Mouse (Mus musculus): ENCODE measurements at regions not wholly inside any gene's neighbourhood (a gene's known extent, or its start where the extent isn't known, plus 50 kb on each side); places are given as distances from the start of the nearest gene placed in this dataset.

DNA sequence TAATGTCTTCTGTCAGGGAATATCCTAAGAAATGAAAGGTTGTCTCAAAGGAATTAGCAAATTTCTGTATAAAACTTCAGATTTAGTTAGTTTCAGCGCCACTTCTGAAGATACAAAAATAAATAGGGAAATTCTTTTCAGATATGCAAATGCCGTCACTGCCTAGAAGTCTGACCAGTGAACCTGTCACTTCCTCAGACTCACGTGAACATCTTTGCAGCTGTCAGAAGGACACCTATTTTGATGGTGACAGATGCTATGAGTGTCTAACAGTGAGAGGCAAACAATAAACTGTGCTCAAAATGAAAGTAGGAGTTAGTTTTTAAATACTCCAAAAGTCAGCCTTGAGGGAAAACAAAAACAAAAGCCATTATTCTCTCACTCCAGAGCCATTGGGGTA lies 57.5 kb upstream of the Igf1r start:
- WGBS = 88% methylated on average over 3 of the region's 3 CpGs
- TF ChIP-seq CTCF (IDR thresholded peaks at IDR 0.05; ENCODE audit: low read depth) = no peak
- no peak overlapping the region for H3K4me3 ChIP-seq (ENCODE audit: low read depth, low read length)
- no peak overlapping the region for H3K4me2 ChIP-seq (ENCODE audit: low read depth)
- H3K36me3 ChIP-seq (ENCODE audit: insufficient read depth) = no peaks in the 10 kb centered on the region
- no peaks in the 10 kb centered on the region for H3K27me3 ChIP-seq (ENCODE audit: insufficient read depth, low read length)
- ATAC-seq (no peak), DNase-seq (no peak)
- H3K9ac ChIP-seq = no peak overlapping the region
- H3K9me3 ChIP-seq (ENCODE audit: low read length) = no peaks in the 10 kb centered on the region
- H3K27ac ChIP-seq (ENCODE audit: low read depth, low read length) = no peak overlapping the region
- no peaks in the 10 kb centered on the region for H3K4me1 ChIP-seq (ENCODE audit: insufficient read depth)

DNA sequence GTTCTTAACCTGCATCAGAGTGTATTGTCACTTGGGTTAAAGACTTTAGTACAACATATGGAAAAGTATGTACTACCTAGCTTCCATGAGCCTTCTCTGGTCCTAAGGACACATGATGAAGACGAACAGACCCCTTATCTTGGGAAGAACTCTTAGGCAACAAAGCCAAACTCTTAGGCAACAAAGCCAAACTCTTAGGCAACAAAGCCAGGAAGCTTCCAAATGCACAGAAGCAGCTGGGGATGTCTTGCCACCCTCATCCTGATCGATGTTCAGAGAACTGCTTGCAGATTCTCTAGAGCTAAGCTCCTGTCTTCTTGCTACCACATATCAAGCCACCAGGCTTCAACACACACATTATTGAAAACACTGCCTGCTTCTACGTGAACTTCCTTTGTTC lies 59.7 kb upstream of the Igf1r start:
- Histone ChIP-seq H3K4me2 (ENCODE audit: low read depth) (no peak overlapping the region), H3K27me3 (ENCODE audit: insufficient read depth, low read length) (no peaks in the 10 kb centered on the region), H3K9ac (no peak overlapping the region), H3K27ac (ENCODE audit: low read depth, low read length) (no peak overlapping the region), H3K36me3 (ENCODE audit: insufficient read depth) (no peaks in the 10 kb centered on the region), H3K4me1 (ENCODE audit: insufficient read depth) (no peaks in the 10 kb centered on the region), H3K9me3 (ENCODE audit: low read length) (no peaks in the 10 kb centered on the region), H3K4me3 (ENCODE audit: low read depth, low read length) (no peak overlapping the region)
- no peak for TF ChIP-seq CTCF (IDR thresholded peaks at IDR 0.05; ENCODE audit: low read depth)
- DNase-seq = no peak
- WGBS = 64% methylated on average over 3 of the region's 3 CpGs
- no peak for ATAC-seq

DNA sequence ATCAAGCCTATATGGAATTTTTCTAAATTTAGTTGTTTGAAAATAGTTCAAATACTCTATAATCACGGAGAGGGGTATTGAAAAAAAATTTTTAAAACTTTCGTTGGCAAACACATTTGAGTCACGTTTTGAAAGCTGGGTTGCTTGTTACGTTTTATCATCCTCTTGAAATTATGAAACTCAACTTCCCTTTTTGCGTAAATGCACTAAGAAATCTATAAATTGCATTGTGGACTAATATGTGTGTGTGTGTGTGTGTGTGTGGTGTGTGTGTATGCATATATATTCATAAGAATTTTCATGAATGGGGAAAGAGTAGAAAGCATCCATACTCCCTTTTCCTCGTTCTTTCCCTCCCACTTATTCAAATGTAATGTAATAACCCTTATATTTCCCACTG lies 69.6 kb upstream of the Igf1r start:
- no peaks in the 10 kb centered on the region for H3K27me3 ChIP-seq (ENCODE audit: insufficient read depth, low read length)
- ATAC-seq (no peak), DNase-seq (no peak)
- H3K4me3 ChIP-seq (ENCODE audit: low read depth, low read length) = no peak overlapping the region
- no peak overlapping the region for H3K9ac ChIP-seq
- no peaks in the 10 kb centered on the region for H3K36me3 ChIP-seq (ENCODE audit: insufficient read depth)
- TF ChIP-seq CTCF (IDR thresholded peaks at IDR 0.05; ENCODE audit: low read depth) = no peak
- 69% methylated on average over 6 of the region's 6 CpGs for WGBS
- H3K4me2 ChIP-seq (ENCODE audit: low read depth) = no peak overlapping the region
- H3K4me1 ChIP-seq (ENCODE audit: insufficient read depth) = no peaks in the 10 kb centered on the region
- H3K9me3 ChIP-seq (ENCODE audit: low read length) = no peaks in the 10 kb centered on the region
- no peak overlapping the region for H3K27ac ChIP-seq (ENCODE audit: low read depth, low read length)

DNA sequence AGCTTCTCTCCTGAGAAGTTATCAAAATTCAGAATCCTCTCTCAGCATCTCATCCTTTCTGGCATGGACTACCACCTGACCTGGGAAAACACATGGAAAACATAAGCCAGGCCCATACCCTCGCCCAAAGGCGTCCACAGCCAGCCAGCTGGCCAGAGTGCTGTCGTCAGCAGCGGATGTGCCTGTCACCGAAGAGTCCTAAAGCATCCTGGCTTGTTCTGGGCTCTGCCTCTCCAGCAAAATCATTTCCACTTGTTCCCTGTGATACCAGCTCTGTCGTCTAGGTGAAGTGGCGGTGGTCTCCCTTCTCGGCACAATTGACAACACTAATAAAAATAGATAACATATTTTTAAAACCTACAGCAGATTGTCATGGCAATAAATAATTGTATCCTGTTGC lies 70.0 kb upstream of the Igf1r start:
- no peaks in the 10 kb centered on the region for H3K4me1 ChIP-seq (ENCODE audit: insufficient read depth)
- H3K9ac ChIP-seq = no peak overlapping the region
- H3K36me3 ChIP-seq (ENCODE audit: insufficient read depth) = no peaks in the 10 kb centered on the region
- 58% methylated on average over 8 of the region's 8 CpGs for WGBS
- no peak overlapping the region for H3K4me2 ChIP-seq (ENCODE audit: low read depth)
- H3K27me3 ChIP-seq (ENCODE audit: insufficient read depth, low read length) = no peaks in the 10 kb centered on the region
- DNase-seq = peak; percentile 24
- TF ChIP-seq CTCF (IDR thresholded peaks at IDR 0.05; ENCODE audit: low read depth) = no peak
- no peak overlapping the region for H3K27ac ChIP-seq (ENCODE audit: low read depth, low read length)
- ATAC-seq = peak; percentile 71
- no peak overlapping the region for H3K4me3 ChIP-seq (ENCODE audit: low read depth, low read length)
- no peaks in the 10 kb centered on the region for H3K9me3 ChIP-seq (ENCODE audit: low read length)

DNA sequence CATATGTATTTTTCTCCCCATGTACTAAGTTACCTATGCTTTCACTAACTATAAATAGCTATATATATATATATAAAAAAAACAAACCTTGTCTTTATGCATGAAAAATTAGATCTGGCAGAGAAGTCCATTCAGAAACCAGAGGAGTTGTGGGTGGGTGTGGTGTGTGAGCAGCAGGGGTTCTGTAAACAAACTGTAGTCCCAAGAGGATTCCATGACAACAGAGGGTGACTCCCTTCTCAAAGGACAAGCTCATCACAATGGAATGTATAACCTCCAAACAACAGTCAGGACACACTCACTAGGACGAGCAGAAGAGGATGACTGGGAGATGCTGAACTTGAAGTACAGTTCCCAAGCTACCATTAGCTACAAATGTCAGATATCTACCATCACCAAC lies 74.4 kb upstream of the Igf1r start:
- 45% methylated on average over 1 of the region's 1 CpGs for WGBS
- no peak for TF ChIP-seq CTCF (IDR thresholded peaks at IDR 0.05; ENCODE audit: low read depth)
- no peaks in the 10 kb centered on the region for H3K9me3 ChIP-seq (ENCODE audit: low read length)
- H3K4me1 ChIP-seq (ENCODE audit: insufficient read depth) = no peaks in the 10 kb centered on the region
- no peaks in the 10 kb centered on the region for H3K36me3 ChIP-seq (ENCODE audit: insufficient read depth)
- H3K4me3 ChIP-seq (ENCODE audit: low read depth, low read length) = no peak overlapping the region
- H3K27ac ChIP-seq (ENCODE audit: low read depth, low read length) = no peak overlapping the region
- DNase-seq = no peak
- no peak for ATAC-seq
- H3K9ac ChIP-seq = no peak overlapping the region
- H3K4me2 ChIP-seq (ENCODE audit: low read depth) = no peak overlapping the region
- no peaks in the 10 kb centered on the region for H3K27me3 ChIP-seq (ENCODE audit: insufficient read depth, low read length)

DNA sequence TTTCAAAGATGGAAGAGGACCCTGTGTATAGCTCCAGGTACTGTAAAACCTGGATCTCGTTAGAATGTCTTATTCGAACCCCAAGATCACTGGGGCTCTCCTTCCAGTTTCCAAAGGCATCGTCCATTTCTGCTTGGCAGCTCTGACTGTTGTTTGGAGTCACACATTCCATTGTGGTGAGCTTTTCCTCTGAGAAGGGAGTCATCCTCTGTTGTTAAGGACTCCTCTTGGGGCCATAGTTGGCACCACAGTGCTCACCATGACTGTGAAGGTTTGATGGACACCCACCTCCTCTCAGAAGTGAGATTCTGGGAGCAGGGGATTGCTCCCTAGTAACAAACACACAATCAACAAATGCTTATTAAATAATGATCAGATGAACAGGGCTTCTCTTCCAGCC lies 75.0 kb upstream of the Igf1r start:
- DNase-seq = no peak
- ATAC-seq = no peak
- Histone ChIP-seq H3K9ac (no peak overlapping the region), H3K27me3 (ENCODE audit: insufficient read depth, low read length) (no peaks in the 10 kb centered on the region), H3K27ac (ENCODE audit: low read depth, low read length) (no peak overlapping the region), H3K4me3 (ENCODE audit: low read depth, low read length) (no peak overlapping the region), H3K4me2 (ENCODE audit: low read depth) (no peak overlapping the region), H3K9me3 (ENCODE audit: low read length) (no peaks in the 10 kb centered on the region), H3K4me1 (ENCODE audit: insufficient read depth) (no peaks in the 10 kb centered on the region), H3K36me3 (ENCODE audit: insufficient read depth) (no peaks in the 10 kb centered on the region)
- 90% methylated on average over 3 of the region's 3 CpGs for WGBS
- TF ChIP-seq CTCF (IDR thresholded peaks at IDR 0.05; ENCODE audit: low read depth) = no peak

DNA sequence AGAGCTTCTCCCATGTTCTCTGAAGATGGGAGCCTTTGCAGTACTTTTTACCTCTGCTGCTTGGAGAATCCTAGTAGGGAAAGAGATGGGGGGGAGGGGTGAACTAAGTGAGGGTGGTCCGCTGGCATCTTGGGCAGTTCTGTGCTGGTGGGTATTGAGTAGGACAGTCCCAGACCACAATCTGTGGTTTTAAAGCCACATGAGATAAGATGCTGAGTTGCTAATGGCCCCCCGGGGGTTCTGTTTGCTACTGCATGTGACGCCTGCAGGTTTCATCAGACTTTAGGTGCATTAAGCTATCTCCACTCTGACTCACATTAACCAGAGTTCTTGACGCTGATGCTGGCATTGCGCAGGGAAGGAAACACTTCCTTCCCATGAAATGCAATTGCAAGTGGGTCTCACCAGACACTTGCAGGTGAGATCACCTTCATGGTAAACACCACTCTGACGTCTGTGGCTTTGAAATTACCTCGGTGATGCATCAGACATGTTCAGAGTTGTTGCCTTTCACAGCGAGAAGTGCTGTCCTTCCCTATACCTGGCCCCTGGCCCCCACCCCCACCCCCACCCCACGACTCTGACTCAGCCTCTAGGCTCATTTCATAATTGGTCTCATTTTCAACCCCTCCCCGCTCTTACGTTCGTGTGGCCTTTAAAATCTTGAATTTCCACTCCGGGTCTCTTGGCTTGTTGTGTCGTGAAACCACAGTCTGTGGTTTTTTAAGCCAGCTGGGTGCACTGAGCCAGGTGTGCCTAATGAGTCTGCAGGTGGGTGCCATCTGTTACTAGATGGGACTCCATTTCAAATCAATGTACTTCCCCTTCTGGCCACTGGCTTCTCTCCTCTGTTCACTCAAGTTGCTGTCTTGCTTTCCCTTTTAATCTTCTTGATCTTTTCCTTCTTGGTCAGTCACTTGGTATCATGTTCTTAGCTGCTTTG lies 94.8 kb upstream of the Synm start:
- Histone ChIP-seq H3K36me3 (ENCODE audit: insufficient read depth) (no peaks in the 10 kb centered on the region), H3K4me2 (ENCODE audit: low read depth) (no peak overlapping the region), H3K9ac (no peak overlapping the region), H3K4me3 (ENCODE audit: low read depth, low read length) (no peak overlapping the region), H3K27me3 (ENCODE audit: insufficient read depth, low read length) (no peaks in the 10 kb centered on the region), H3K4me1 (ENCODE audit: insufficient read depth) (0 out of 2 replicates have a peak, but pooled peaks cover 5% of the 10 kb centered on the region), H3K27ac (ENCODE audit: low read depth, low read length) (no peak overlapping the region), H3K9me3 (ENCODE audit: low read length) (no peaks in the 10 kb centered on the region)
- no peak for DNase-seq
- 78% methylated on average over 14 of the region's 14 CpGs for WGBS
- no peak for TF ChIP-seq CTCF (IDR thresholded peaks at IDR 0.05; ENCODE audit: low read depth)
- ATAC-seq = no peak
